Mouse (Mus musculus) midbrain, embryonic 10.5 days (tissue): ENCODE results near the gene Map2k5. TPM values are rescaled to one million over a fixed set of nuclear protein-coding genes. Genes with fewer than 3 reads are reported as not detected.

Experiments used
- DNase-seq: peaks from one replicate; pipeline ENCODE4 v3.0.0-alpha.2; 2017; ENCODE audit warnings: low spot score
- H3K27ac ChIP-seq: fragments of 300-500 bp; sonication (generic); replicated peaks from 2 replicates; pipeline ENCODE4 v1.5.1; 2016; ENCODE audit warnings: mild to moderate bottlenecking
- H3K27me3 ChIP-seq: fragments of 300-500 bp; sonication (generic); 2 replicates; pipeline ENCODE4 v1.6.1; 2016; ENCODE audit warnings: low read depth, mild to moderate bottlenecking; ENCODE audit not compliant: poor library complexity, severe bottlenecking
- H3K36me3 ChIP-seq: fragments of 300-500 bp; sonication (generic); 2 replicates; pipeline ENCODE4 v1.6.1; 2016; ENCODE audit warnings: mild to moderate bottlenecking, moderate library complexity
- H3K4me1 ChIP-seq: fragments of 300-500 bp; sonication (generic); 2 replicates; pipeline ENCODE4 v1.6.1; 2016
- H3K4me3 ChIP-seq: fragments of 300-500 bp; sonication (generic); 2 replicates; pipeline ENCODE4 v1.5.1; 2016; ENCODE audit warnings: mild to moderate bottlenecking, moderate library complexity
- H3K9me3 ChIP-seq: fragments of 300-500 bp; sonication (generic); replicated peaks from 2 replicates; pipeline ENCODE4 v1.6.1; 2016; ENCODE audit warnings: mild to moderate bottlenecking
- WGBS: fragments of 180-500 bp; shearing (Covaris S2); methylation state at CpG from one replicate; pipeline ENCODE4 v1.1.7; 2016; 5-methylcytosine and 5-hydroxymethylcytosine counted together
- polyA plus RNA-seq: library from polyadenylated mRNA; unstranded; fragments of >200 nt; fragmentation: Nextera tagmentation; extraction: Ambion mirVana; gene quantifications from 2 replicates; pipeline ENCODE4 v1.2.1, GENCODE M21; 2016

Gene Map2k5
- polyA plus RNA-seq, 1 experiment from 2014 or later: 32.9 TPM

- Histone ChIP-seq H3K9me3 (no peaks in the 10 kb centered on the region), H3K4me1 (peaks cover 24% of the 10 kb centered on the region; the same call in 1 of the 2 replicates), H3K4me3 (no peak overlapping the region), H3K27ac (no peak overlapping the region), H3K36me3 (peaks cover 16% of the 10 kb centered on the region), H3K27me3 (no peaks in the 10 kb centered on the region)
- DNase-seq: no peak
- WGBS: 83% methylated on average over 8 of the region's 8 CpGs
Observed at GRCm38 (mm10) chr9:63241241-63241640, 136.5 kb downstream of the Map2k5 start.

- Histone ChIP-seq H3K27ac (no peak overlapping the region), H3K36me3 (0 out of 2 replicates have a peak, but pooled peaks cover 5% of the 10 kb centered on the region), H3K4me3 (no peak overlapping the region), H3K9me3 (no peaks in the 10 kb centered on the region), H3K4me1 (peaks cover 22% of the 10 kb centered on the region; the same call in 1 of the 2 replicates), H3K27me3 (no peaks in the 10 kb centered on the region)
- no peak for DNase-seq
- WGBS: 84% methylated on average over 5 of the region's 5 CpGs
Observed at GRCm38 (mm10) chr9:63234356-63234755, 143.3 kb downstream of the Map2k5 start.

GRCm38 (mm10) chr9:63230289-63230688 is 147.4 kb downstream of the Map2k5 start:
- DNase-seq: no peak
- 0 out of 2 replicates have a peak, but pooled peaks cover 5% of the 10 kb centered on the region for H3K36me3 ChIP-seq
- peaks cover 13% of the 10 kb centered on the region; the same call in 1 of the 2 replicates for H3K4me1 ChIP-seq
- H3K27me3 ChIP-seq: no peaks in the 10 kb centered on the region
- H3K4me3 ChIP-seq: no peak overlapping the region
- no peaks in the 10 kb centered on the region for H3K9me3 ChIP-seq
- WGBS: 75% methylated on average over 15 of the region's 15 CpGs
- H3K27ac ChIP-seq: no peak overlapping the region

GRCm38 (mm10) chr9:63229124-63229523 is 148.6 kb downstream of the Map2k5 start:
- 92% methylated on average over 4 of the region's 4 CpGs for WGBS
- DNase-seq: no peak

GRCm38 (mm10) chr9:63222161-63222560 is 155.5 kb downstream of the Map2k5 start:
- DNase-seq: no peak
- H3K4me1 ChIP-seq: 0 out of 2 replicates have a peak, but pooled peaks cover 2% of the 10 kb centered on the region
- H3K27me3 ChIP-seq: no peaks in the 10 kb centered on the region
- 90% methylated on average over 6 of the region's 6 CpGs for WGBS
- H3K4me3 ChIP-seq: no peak overlapping the region
- no peaks in the 10 kb centered on the region; the same call in 1 of the 2 replicates for H3K36me3 ChIP-seq
- H3K27ac ChIP-seq: no peak overlapping the region
- H3K9me3 ChIP-seq: no peaks in the 10 kb centered on the region

More at GRCm38 (mm10) chr9:63229124-63229523, 148.6 kb downstream of the Map2k5 start:
- H3K4me1 ChIP-seq: peaks cover 8% of the 10 kb centered on the region; the same call in 1 of the 2 replicates
- no peak overlapping the region for H3K27ac ChIP-seq
- 0 out of 2 replicates have a peak, but pooled peaks cover 5% of the 10 kb centered on the region for H3K36me3 ChIP-seq
- H3K27me3 ChIP-seq: no peaks in the 10 kb centered on the region
- H3K4me3 ChIP-seq: no peak overlapping the region
- H3K9me3 ChIP-seq: no peaks in the 10 kb centered on the region

GRCm38 (mm10) chr9:63219851-63220250 is 157.9 kb downstream of the Map2k5 start:
- WGBS: 91% methylated on average over 7 of the region's 7 CpGs
- Histone ChIP-seq H3K4me3 (no peak overlapping the region), H3K27me3 (no peaks in the 10 kb centered on the region), H3K4me1 (peaks cover 4% of the 10 kb centered on the region; the same call in 1 of the 2 replicates), H3K9me3 (no peaks in the 10 kb centered on the region), H3K27ac (no peak overlapping the region), H3K36me3 (no peaks in the 10 kb centered on the region; the same call in 1 of the 2 replicates)
- no peak for DNase-seq

GRCm38 (mm10) chr9:63215031-63215430 is 162.7 kb downstream of the Map2k5 start:
- Histone ChIP-seq H3K9me3 (no peaks in the 10 kb centered on the region), H3K36me3 (peaks cover 8% of the 10 kb centered on the region), H3K4me1 (peaks cover 4% of the 10 kb centered on the region; the same call in 1 of the 2 replicates), H3K27me3 (no peaks in the 10 kb centered on the region), H3K4me3 (no peak overlapping the region), H3K27ac (no peak overlapping the region)
- DNase-seq: no peak
- WGBS: 89% methylated on average over 2 of the region's 2 CpGs

- DNase-seq: no peak
- WGBS: 67% methylated on average over 15 of the region's 15 CpGs
- no peak overlapping the region for H3K4me3 ChIP-seq
- H3K9me3 ChIP-seq: peaks cover 12% of the 10 kb centered on the region; the same call in 1 of the 2 replicates
- peaks cover 31% of the 10 kb centered on the region for H3K36me3 ChIP-seq
- peaks cover 26% of the 10 kb centered on the region for H3K4me1 ChIP-seq
- peak overlapping the region; percentile 30; the same call in 1 of the 2 replicates for H3K27ac ChIP-seq
- no peaks in the 10 kb centered on the region for H3K27me3 ChIP-seq
Observed at GRCm38 (mm10) chr9:63206769-63207276, 170.9 kb downstream of the Map2k5 start.

- Histone ChIP-seq H3K36me3 (peaks cover 41% of the 10 kb centered on the region), H3K27me3 (no peaks in the 10 kb centered on the region), H3K4me1 (peaks cover 26% of the 10 kb centered on the region), H3K9me3 (peaks cover 13% of the 10 kb centered on the region; the same call in 1 of the 2 replicates), H3K27ac (no peak overlapping the region), H3K4me3 (no peak overlapping the region)
- no peak for DNase-seq
- 83% methylated on average over 3 of the region's 3 CpGs for WGBS
Observed at GRCm38 (mm10) chr9:63203461-63203860, 174.2 kb downstream of the Map2k5 start.

- H3K36me3 ChIP-seq: peaks cover 41% of the 10 kb centered on the region
- H3K4me1 ChIP-seq: peaks cover 31% of the 10 kb centered on the region
- H3K27me3 ChIP-seq: no peaks in the 10 kb centered on the region
- no peak for DNase-seq
- peaks cover 13% of the 10 kb centered on the region; the same call in 1 of the 2 replicates for H3K9me3 ChIP-seq
- H3K4me3 ChIP-seq: no peak overlapping the region
- WGBS: 93% methylated on average over 15 of the region's 15 CpGs
- no peak overlapping the region for H3K27ac ChIP-seq
Observed at GRCm38 (mm10) chr9:63201376-63202323, 176.1 kb downstream of the Map2k5 start.

- 15% methylated on average over 8 of the region's 8 CpGs for WGBS
- peaks cover 54% of the 10 kb centered on the region for H3K4me1 ChIP-seq
- 0 out of 2 replicates have a peak overlapping the region, but pooled peaks have one; percentile 7 for H3K4me3 ChIP-seq
- peaks cover 21% of the 10 kb centered on the region for H3K36me3 ChIP-seq
- 0 out of 2 replicates have a peak overlapping the region, but pooled peaks have one; percentile 39 for H3K27ac ChIP-seq
- DNase-seq: no peak
- H3K27me3 ChIP-seq: 0 out of 2 replicates have a peak, but pooled peaks cover 2% of the 10 kb centered on the region
- H3K9me3 ChIP-seq: peaks cover 3% of the 10 kb centered on the region; the same call in 1 of the 2 replicates
Observed at GRCm38 (mm10) chr9:63197252-63197651, 180.4 kb downstream of the Map2k5 start.

- H3K9me3 ChIP-seq: no peaks in the 10 kb centered on the region
- no peak for DNase-seq
- peak overlapping the region; percentile 53; the same call in 1 of the 2 replicates for H3K27ac ChIP-seq
Observed at GRCm38 (mm10) chr9:63196114-63196682, 181.5 kb downstream of the Map2k5 start.

More at GRCm38 (mm10) chr9:63196114-63196682, 181.5 kb downstream of the Map2k5 start:
- Histone ChIP-seq H3K4me3 (no peak overlapping the region), H3K27me3 (0 out of 2 replicates have a peak, but pooled peaks cover 2% of the 10 kb centered on the region), H3K4me1 (peaks cover 54% of the 10 kb centered on the region), H3K36me3 (peaks cover 11% of the 10 kb centered on the region)
- 51% methylated on average over 8 of the region's 8 CpGs for WGBS
